Mouse (Mus musculus) liver, adult 2 months (tissue): ENCODE measurements around the gene Tekt3.

Experiments
- CTCF ChIP-seq: fragments of 200-500 bp; IDR thresholded peaks from 2 replicates; pipeline ENCODE4 v1.5.1; 2011; ENCODE audit warnings: low read depth, low read length, control low read depth
- POLR2A ChIP-seq: fragments of 200-500 bp; IDR thresholded peaks from 2 replicates; pipeline ENCODE4 v1.6.1; 2011; ENCODE audit warnings: low read length, control low read depth; ENCODE audit not compliant: insufficient read depth; ENCODE audit errors: extremely low read depth

DNA sequence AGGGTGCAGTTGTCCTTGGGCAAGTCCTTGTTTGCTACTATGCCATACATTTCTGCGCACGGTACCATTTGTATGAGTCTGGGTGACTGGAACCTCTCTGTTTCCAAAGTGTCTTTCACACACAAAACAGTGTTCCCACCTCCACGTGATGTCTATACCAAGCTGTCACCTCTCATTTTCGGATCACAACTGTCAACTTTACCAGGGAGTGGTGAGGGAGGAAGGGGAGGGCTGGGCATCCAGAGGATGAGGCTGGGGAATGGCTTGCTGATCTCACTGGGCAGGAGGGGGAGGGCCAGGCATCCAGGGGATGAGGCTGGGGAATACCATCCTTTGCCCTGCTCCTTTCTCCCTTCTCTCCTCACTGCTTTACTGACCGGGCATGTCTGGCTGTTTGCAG is 72.6 kb downstream of the Tekt3 start:
- TF ChIP-seq CTCF (no peak), POLR2A (no peak)
